In genomic region chr15:81805624-81806023, GRCm38 (mm10) we compare ENCODE assay signal across 9 mouse cellular contexts. TPM values are rescaled to one million over a fixed set of nuclear protein-coding genes. Genes with fewer than 3 reads are reported as not detected.
DNase-seq lines count a peak whose midpoint lies in the region; ATAC-seq and TF ChIP-seq lines count a peak whose summit lies in the region.
"Had no signal": no experiment of that assay in that cellular context is flagged by ENCODE, and none has a peak within 500 bp of the region (broad histone marks: within the 10 kb centered on the region; RNA-seq: fewer than 3 reads in every experiment).

No protein-coding gene starts in this region.

- 16% methylated on average over 6 of the region's 6 CpGs for WGBS in cerebellum, adult 2 months
- WGBS in embryonic facial prominence, embryonic 13.5 days: 33% methylated on average over 6 of the region's 6 CpGs

- no peaks in the 10 kb centered on the region for H3K36me3 ChIP-seq in embryonic facial prominence, embryonic 13.5 days

- H3K27me3 ChIP-seq in cerebellum, adult 2 months (ENCODE audit: control insufficient read depth, insufficient read depth, low read length): no peaks in the 10 kb centered on the region
- no peaks in the 10 kb centered on the region for H3K27me3 ChIP-seq in embryonic facial prominence, embryonic 13.5 days

- ATAC-seq in embryonic facial prominence, embryonic 13.5 days (ENCODE audit: insufficient number of reproducible peaks, insufficient read depth, low FRiP score, low TSS enrichment, low read depth): no peak
- ATAC-seq in erythroblast, adult 5-6 weeks (replicated peaks; ENCODE audit: low FRiP score, poor library complexity, severe bottlenecking): no peak

- H3K4me2 ChIP-seq in embryonic facial prominence, embryonic 13.5 days: 0 out of 2 replicates have a peak overlapping the region, but pooled peaks have one; percentile 11

- peak overlapping the region; percentile 95; the same call in 1 of the 2 replicates for H3K27ac ChIP-seq in cerebellum, adult 2 months (ENCODE audit: insufficient read depth, low read length)
- peak overlapping the region; percentile 51 for H3K27ac ChIP-seq in embryonic facial prominence, embryonic 13.5 days

- TF ChIP-seq CTCF in cerebellum, adult 2 months (IDR thresholded peaks at IDR 0.05; ENCODE audit: borderline replicate concordance, insufficient read depth, low read depth, low read length): no peak

- no peaks in the 10 kb centered on the region for H3K9me3 ChIP-seq in embryonic facial prominence, embryonic 13.5 days

- no peak overlapping the region for H3K4me3 ChIP-seq in cerebellum, adult 2 months (replicated peaks; ENCODE audit: insufficient read depth, low read depth, low read length)
- no peak overlapping the region for H3K4me3 ChIP-seq in embryonic facial prominence, embryonic 13.5 days

- no peak for TF ChIP-seq POLR2A in cerebellum, adult 2 months (IDR thresholded peaks at IDR 0.05; ENCODE audit: borderline replicate concordance, insufficient read depth, low read length)

- peaks cover 35% of the 10 kb centered on the region for H3K4me1 ChIP-seq in cerebellum, adult 2 months (ENCODE audit: control insufficient read depth, insufficient read depth, low read length)
- peaks cover 70% of the 10 kb centered on the region for H3K4me1 ChIP-seq in embryonic facial prominence, embryonic 13.5 days

- no peak overlapping the region for H3K9ac ChIP-seq in embryonic facial prominence, embryonic 13.5 days

- DNase-seq in cerebellum, adult 2 months: peak in 1 of 2 experiments; percentile 45
- DNase-seq in cerebellum, adult 8-10 months: no peak
- DNase-seq in 3134 (ENCODE audit: extremely low read depth, insufficient read length, low spot score): peak; percentile 38
- DNase-seq in kidney, postnatal 14 days: peak; percentile 83
- no peak for DNase-seq in right cerebral cortex, adult 2 months (ENCODE audit: low spot score in 2 of 2)
- DNase-seq in thymus, postnatal 0 days (ENCODE audit: low spot score): no peak
- DNase-seq: B cell, adult 2 months had no signal

RNA-seq across cellular contexts. Expression of gene Tef, which starts 3.4 kb away (rescaled TPM):
- polyA plus RNA-seq in cerebellum, adult 2 months (2012; rRNA removed): 279 and 288 TPM in 2 replicates
- polyA plus RNA-seq in embryonic facial prominence, embryonic 13.5 days (2015; fragmentation: Nextera tagmentation; extraction: Ambion mirVana): 29.4 and 30.3 TPM in 2 replicates
- polyA plus RNA-seq in thymus, postnatal 0 days (2015; fragmentation: Nextera tagmentation; extraction: Ambion mirVana): 12.3 and 14.8 TPM in 2 replicates
- 0.38 and 2.3 TPM in 2 replicates for total RNA-seq in erythroblast, adult 5-6 weeks (2015; ENCODE audit: low replicate concordance)
- total RNA-seq in erythroblast, adult 5-6 weeks (2017; ENCODE audit: low replicate concordance): 0.98 and 2.0 TPM in 2 replicates

RNA-seq across cellular contexts. Expression of gene Tob2, which starts 53.0 kb away (rescaled TPM):
- polyA plus RNA-seq in cerebellum, adult 2 months (2012; rRNA removed): 36.9 and 51.5 TPM in 2 replicates
- 25.6 and 26.7 TPM in 2 replicates for polyA plus RNA-seq in embryonic facial prominence, embryonic 13.5 days (2015; fragmentation: Nextera tagmentation; extraction: Ambion mirVana)
- polyA plus RNA-seq in thymus, postnatal 0 days (2015; fragmentation: Nextera tagmentation; extraction: Ambion mirVana): 28.8 TPM in 2 replicates
- 6.3 and 9.6 TPM in 2 replicates for total RNA-seq in erythroblast, adult 5-6 weeks (2015; ENCODE audit: low replicate concordance)
- 5.3 and 7.2 TPM in 2 replicates for total RNA-seq in erythroblast, adult 5-6 weeks (2017; ENCODE audit: low replicate concordance)

Comparison
In these comparisons a context has a peak if more than half of its experiments do, and no peak if none do; other contexts are left out.
1. DNase-seq: peak in 3134 (single experiment) and kidney, postnatal 14 days (single experiment); none in cerebellum, adult 8-10 months (single experiment), right cerebral cortex, adult 2 months (0 of 2) and thymus, postnatal 0 days (single experiment).